Mouse (Mus musculus): ENCODE results near the gene Nav2.

- TF ChIP-seq CTCF (IDR thresholded peaks at IDR 0.05; ENCODE audit: low read depth, low read length) (peak; percentile 30), EP300 (IDR thresholded peaks at IDR 0.05; ENCODE audit: insufficient read depth, low read depth, low read length) (no peak)
These were observed 517.5 kb downstream of the Nav2 start for GRCm38 (mm10) chr7:49426060-49426459.

Measured in ES-Bruce4 (cell line).